Mouse (Mus musculus): ENCODE data around the gene Slc41a3. TPM values are rescaled to one million over a fixed set of nuclear protein-coding genes. Genes with fewer than 3 reads are reported as not detected.
A peak's percentile ranks its signal among the peaks of the same experiment; 100 is the strongest.

The Slc41a3 gene
- polyA plus RNA-seq, 1 experiment from 2014 or later = 43.0 TPM

GRCm38 (mm10) chr6:90603126-90603525 lies 1.4 kb upstream of the Slc41a3 start:
- Histone ChIP-seq H3K4me1 (replicated peaks; ENCODE audit: control insufficient read depth, insufficient read depth, low read length) (peaks cover 21% of the 10 kb centered on the region), H3K36me3 (ENCODE audit: control insufficient read depth, insufficient read depth, low read length) (no peaks in the 10 kb centered on the region), H3K9me3 (ENCODE audit: control insufficient read depth, low read length) (no peaks in the 10 kb centered on the region), H3K27ac (ENCODE audit: low read depth, low read length) (no peak overlapping the region), H3K9ac (ENCODE audit: low read depth, low read length) (no peak overlapping the region), H3K4me2 (no peak overlapping the region), H3K27me3 (replicated peaks; ENCODE audit: control insufficient read depth, insufficient read depth, low read length) (no peaks in the 10 kb centered on the region; the same call in 1 of the 2 replicates), H3K4me3 (ENCODE audit: low read depth, low read length) (no peak overlapping the region)
- ATAC-seq (replicated peaks; ENCODE audit: low FRiP score) (no peak), DNase-seq (ENCODE audit: low spot score) (no peak)
- 72% methylated on average over 7 of the region's 7 CpGs for WGBS

- peaks cover 29% of the 10 kb centered on the region for H3K4me1 ChIP-seq (replicated peaks; ENCODE audit: control insufficient read depth, insufficient read depth, low read length)
- no peaks in the 10 kb centered on the region for H3K36me3 ChIP-seq (ENCODE audit: control insufficient read depth, insufficient read depth, low read length)
- 58% methylated on average over 3 of the region's 3 CpGs for WGBS
- H3K27me3 ChIP-seq (replicated peaks; ENCODE audit: control insufficient read depth, insufficient read depth, low read length) = no peaks in the 10 kb centered on the region; the same call in 1 of the 2 replicates
- no peak overlapping the region for H3K9ac ChIP-seq (ENCODE audit: low read depth, low read length)
- no peak overlapping the region for H3K27ac ChIP-seq (ENCODE audit: low read depth, low read length)
- H3K9me3 ChIP-seq (ENCODE audit: control insufficient read depth, low read length) = no peaks in the 10 kb centered on the region
- peak overlapping the region; percentile 71 for H3K4me2 ChIP-seq
- ATAC-seq (replicated peaks; ENCODE audit: low FRiP score) (no peak; the same call in 1 of the 2 replicates), DNase-seq (ENCODE audit: low spot score) (no peak)
- peak overlapping the region; percentile 59 for H3K4me3 ChIP-seq (ENCODE audit: low read depth, low read length)
Observed at GRCm38 (mm10) chr6:90604130-90604529, 395 bp upstream of the Slc41a3 start.

- 15% methylated on average over 5 of the region's 5 CpGs for WGBS
- Histone ChIP-seq H3K4me1 (replicated peaks; ENCODE audit: control insufficient read depth, insufficient read depth, low read length) (peaks cover 32% of the 10 kb centered on the region), H3K4me3 (ENCODE audit: low read depth, low read length) (peak overlapping the region; percentile 59), H3K4me2 (peak overlapping the region; percentile 71), H3K9me3 (ENCODE audit: control insufficient read depth, low read length) (no peaks in the 10 kb centered on the region), H3K27ac (ENCODE audit: low read depth, low read length) (no peak overlapping the region), H3K9ac (ENCODE audit: low read depth, low read length) (peak overlapping the region; percentile 58), H3K36me3 (ENCODE audit: control insufficient read depth, insufficient read depth, low read length) (no peaks in the 10 kb centered on the region), H3K27me3 (replicated peaks; ENCODE audit: control insufficient read depth, insufficient read depth, low read length) (no peaks in the 10 kb centered on the region; the same call in 1 of the 2 replicates)
- ATAC-seq (replicated peaks; ENCODE audit: low FRiP score) (no peak), DNase-seq (ENCODE audit: low spot score) (no peak)
Observed at GRCm38 (mm10) chr6:90605298-90605665, 757 bp downstream of the Slc41a3 start.

- 29% methylated on average over 7 of the region's 7 CpGs for WGBS
- no peaks in the 10 kb centered on the region; the same call in 1 of the 2 replicates for H3K27me3 ChIP-seq (replicated peaks; ENCODE audit: control insufficient read depth, insufficient read depth, low read length)
- H3K9me3 ChIP-seq (ENCODE audit: control insufficient read depth, low read length) = no peaks in the 10 kb centered on the region
- H3K4me3 ChIP-seq (ENCODE audit: low read depth, low read length) = no peak overlapping the region
- H3K27ac ChIP-seq (ENCODE audit: low read depth, low read length) = no peak overlapping the region
- H3K4me1 ChIP-seq (replicated peaks; ENCODE audit: control insufficient read depth, insufficient read depth, low read length) = peaks cover 32% of the 10 kb centered on the region
- H3K9ac ChIP-seq (ENCODE audit: low read depth, low read length) = no peak overlapping the region
- ATAC-seq (replicated peaks; ENCODE audit: low FRiP score) (no peak), DNase-seq (ENCODE audit: low spot score) (peak; percentile 69)
- no peaks in the 10 kb centered on the region for H3K36me3 ChIP-seq (ENCODE audit: control insufficient read depth, insufficient read depth, low read length)
- peak overlapping the region; percentile 36 for H3K4me2 ChIP-seq
Observed at GRCm38 (mm10) chr6:90606538-90606937, 2.0 kb downstream of the Slc41a3 start.

GRCm38 (mm10) chr6:90607196-90607595 lies 2.7 kb downstream of the Slc41a3 start:
- H3K27ac ChIP-seq (ENCODE audit: low read depth, low read length) = peak overlapping the region; percentile 55
- no peaks in the 10 kb centered on the region; the same call in 1 of the 2 replicates for H3K27me3 ChIP-seq (replicated peaks; ENCODE audit: control insufficient read depth, insufficient read depth, low read length)
- DNase-seq (ENCODE audit: low spot score) (peak; percentile 67), ATAC-seq (replicated peaks; ENCODE audit: low FRiP score) (peak; percentile 28; the same call in 1 of the 2 replicates)
- peaks cover 32% of the 10 kb centered on the region for H3K4me1 ChIP-seq (replicated peaks; ENCODE audit: control insufficient read depth, insufficient read depth, low read length)
- no peaks in the 10 kb centered on the region for H3K9me3 ChIP-seq (ENCODE audit: control insufficient read depth, low read length)
- H3K9ac ChIP-seq (ENCODE audit: low read depth, low read length) = no peak overlapping the region
- WGBS = 12% methylated on average over 5 of the region's 5 CpGs
- H3K4me2 ChIP-seq = no peak overlapping the region
- no peak overlapping the region for H3K4me3 ChIP-seq (ENCODE audit: low read depth, low read length)
- no peaks in the 10 kb centered on the region for H3K36me3 ChIP-seq (ENCODE audit: control insufficient read depth, insufficient read depth, low read length)

- peak overlapping the region; percentile 22; the same call in 1 of the 2 replicates for H3K4me2 ChIP-seq
- H3K9me3 ChIP-seq (ENCODE audit: control insufficient read depth, low read length) = no peaks in the 10 kb centered on the region
- H3K4me3 ChIP-seq (ENCODE audit: low read depth, low read length) = no peak overlapping the region
- H3K27ac ChIP-seq (ENCODE audit: low read depth, low read length) = peak overlapping the region; percentile 55; the same call in 1 of the 2 replicates
- no peaks in the 10 kb centered on the region; the same call in 1 of the 2 replicates for H3K27me3 ChIP-seq (replicated peaks; ENCODE audit: control insufficient read depth, insufficient read depth, low read length)
- ATAC-seq (replicated peaks; ENCODE audit: low FRiP score) (peak; percentile 79), DNase-seq (ENCODE audit: low spot score) (no peak)
- peak overlapping the region; percentile 12; the same call in 1 of the 2 replicates for H3K9ac ChIP-seq (ENCODE audit: low read depth, low read length)
- peaks cover 32% of the 10 kb centered on the region for H3K4me1 ChIP-seq (replicated peaks; ENCODE audit: control insufficient read depth, insufficient read depth, low read length)
- H3K36me3 ChIP-seq (ENCODE audit: control insufficient read depth, insufficient read depth, low read length) = no peaks in the 10 kb centered on the region
- WGBS = 33% methylated on average over 6 of the region's 6 CpGs
Observed at GRCm38 (mm10) chr6:90608186-90608585, 3.7 kb downstream of the Slc41a3 start.

GRCm38 (mm10) chr6:90610248-90610647 lies 5.7 kb downstream of the Slc41a3 start:
- Histone ChIP-seq H3K4me1 (replicated peaks; ENCODE audit: control insufficient read depth, insufficient read depth, low read length) (peaks cover 29% of the 10 kb centered on the region), H3K4me3 (ENCODE audit: low read depth, low read length) (no peak overlapping the region), H3K4me2 (no peak overlapping the region), H3K9me3 (ENCODE audit: control insufficient read depth, low read length) (no peaks in the 10 kb centered on the region), H3K27ac (ENCODE audit: low read depth, low read length) (no peak overlapping the region), H3K36me3 (ENCODE audit: control insufficient read depth, insufficient read depth, low read length) (no peaks in the 10 kb centered on the region), H3K27me3 (replicated peaks; ENCODE audit: control insufficient read depth, insufficient read depth, low read length) (no peaks in the 10 kb centered on the region), H3K9ac (ENCODE audit: low read depth, low read length) (no peak overlapping the region)
- DNase-seq (ENCODE audit: low spot score) = no peak
- WGBS = 89% methylated on average over 5 of the region's 5 CpGs
- no peak for ATAC-seq (replicated peaks; ENCODE audit: low FRiP score)

GRCm38 (mm10) chr6:90613277-90613676 lies 8.8 kb downstream of the Slc41a3 start:
- Histone ChIP-seq H3K36me3 (ENCODE audit: control insufficient read depth, insufficient read depth, low read length) (no peaks in the 10 kb centered on the region), H3K4me1 (replicated peaks; ENCODE audit: control insufficient read depth, insufficient read depth, low read length) (peaks cover 23% of the 10 kb centered on the region), H3K27me3 (replicated peaks; ENCODE audit: control insufficient read depth, insufficient read depth, low read length) (no peaks in the 10 kb centered on the region), H3K27ac (ENCODE audit: low read depth, low read length) (no peak overlapping the region), H3K4me2 (no peak overlapping the region), H3K9me3 (ENCODE audit: control insufficient read depth, low read length) (no peaks in the 10 kb centered on the region), H3K4me3 (ENCODE audit: low read depth, low read length) (no peak overlapping the region), H3K9ac (ENCODE audit: low read depth, low read length) (no peak overlapping the region)
- ATAC-seq (replicated peaks; ENCODE audit: low FRiP score) = no peak
- 71% methylated on average over 8 of the region's 8 CpGs for WGBS
- no peak for DNase-seq (ENCODE audit: low spot score)

GRCm38 (mm10) chr6:90615362-90615761 lies 10.8 kb downstream of the Slc41a3 start:
- Histone ChIP-seq H3K27ac (ENCODE audit: low read depth, low read length) (no peak overlapping the region), H3K4me1 (replicated peaks; ENCODE audit: control insufficient read depth, insufficient read depth, low read length) (peaks cover 29% of the 10 kb centered on the region), H3K9me3 (ENCODE audit: control insufficient read depth, low read length) (no peaks in the 10 kb centered on the region), H3K4me2 (no peak overlapping the region), H3K36me3 (ENCODE audit: control insufficient read depth, insufficient read depth, low read length) (no peaks in the 10 kb centered on the region), H3K4me3 (ENCODE audit: low read depth, low read length) (no peak overlapping the region), H3K27me3 (replicated peaks; ENCODE audit: control insufficient read depth, insufficient read depth, low read length) (no peaks in the 10 kb centered on the region), H3K9ac (ENCODE audit: low read depth, low read length) (no peak overlapping the region)
- no peak for DNase-seq (ENCODE audit: low spot score)
- no peak for ATAC-seq (replicated peaks; ENCODE audit: low FRiP score)
- WGBS = 78% methylated on average over 7 of the region's 7 CpGs
